Mouse (Mus musculus): Measurements from ENCODE around the gene Kif2c.

GRCm38 (mm10) chr4:117190660-117191059 is 8.2 kb upstream of the Kif2c start:
- TF ChIP-seq CTCF (IDR thresholded peaks at IDR 0.05; ENCODE audit: borderline replicate concordance, insufficient read depth, low read depth, low read length) (no peak), POLR2A (IDR thresholded peaks at IDR 0.05; ENCODE audit: borderline replicate concordance, insufficient read depth, low read length) (no peak)

Data from cerebellum, adult 2 months (tissue).